Mouse (Mus musculus) myocyte (in vitro differentiated cells): Measurements from ENCODE around the gene Slc35c2.

Experiments
- CEBPB ChIP-seq: IDR thresholded peaks from 2 replicates; pipeline ENCODE4 v1.6.1; 2011; ENCODE audit warnings: mild to moderate bottlenecking, moderate library complexity; ENCODE audit not compliant: poor library complexity, insufficient read depth, severe bottlenecking
- E2F4 ChIP-seq: IDR thresholded peaks from one replicate; pipeline ENCODE4 v1.6.1; 2011; ENCODE audit warnings: mild to moderate bottlenecking, control low read depth, moderate library complexity; ENCODE audit not compliant: insufficient read depth
- MAX ChIP-seq: IDR thresholded peaks from one replicate; pipeline ENCODE4 v1.6.1; 2011; ENCODE audit warnings: low read depth, mild to moderate bottlenecking, control low read depth
- MYOD1 ChIP-seq, 3 experiments: IDR thresholded peaks; one replicate each; pipeline ENCODE4 v1.6.1; 2011; ENCODE audit warnings: control low read depth in 2 of 3, low read depth in 2 of 3, mild to moderate bottlenecking in 2 of 3, moderate library complexity in 1 of 3; ENCODE audit not compliant: insufficient read length in 2 of 3, control insufficient read depth in 1 of 3
- MYOG ChIP-seq, 3 experiments: IDR thresholded peaks; one replicate each; pipeline ENCODE4 v1.6.1; 2011; ENCODE audit warnings: control low read depth in 2 of 3, low read depth in 2 of 3, mild to moderate bottlenecking in 2 of 3; ENCODE audit not compliant: insufficient read length in 2 of 3, control insufficient read depth in 1 of 3, insufficient read depth in 1 of 3
- POLR2A ChIP-seq: IDR thresholded peaks from one replicate; pipeline ENCODE4 v1.6.1; 2011; ENCODE audit warnings: low read depth, mild to moderate bottlenecking, control low read depth, moderate library complexity; ENCODE audit not compliant: insufficient read length
- POLR2AphosphoS2 ChIP-seq: IDR thresholded peaks from one replicate; pipeline ENCODE4 v1.6.1; 2011; ENCODE audit warnings: low read depth, control low read depth; ENCODE audit not compliant: insufficient read length
- SRF ChIP-seq: IDR thresholded peaks from one replicate; pipeline ENCODE4 v1.6.1; 2011; ENCODE audit warnings: low read depth; ENCODE audit not compliant: control insufficient read depth, insufficient read length
- TCF12 ChIP-seq: IDR thresholded peaks from one replicate; pipeline ENCODE4 v1.6.1; 2011; ENCODE audit warnings: mild to moderate bottlenecking, control low read depth; ENCODE audit not compliant: poor library complexity, insufficient read depth, severe bottlenecking
- TCF3 ChIP-seq: IDR thresholded peaks from one replicate; pipeline ENCODE4 v1.6.1; 2011; ENCODE audit warnings: low read depth, control low read depth; ENCODE audit not compliant: insufficient read length

DNA sequence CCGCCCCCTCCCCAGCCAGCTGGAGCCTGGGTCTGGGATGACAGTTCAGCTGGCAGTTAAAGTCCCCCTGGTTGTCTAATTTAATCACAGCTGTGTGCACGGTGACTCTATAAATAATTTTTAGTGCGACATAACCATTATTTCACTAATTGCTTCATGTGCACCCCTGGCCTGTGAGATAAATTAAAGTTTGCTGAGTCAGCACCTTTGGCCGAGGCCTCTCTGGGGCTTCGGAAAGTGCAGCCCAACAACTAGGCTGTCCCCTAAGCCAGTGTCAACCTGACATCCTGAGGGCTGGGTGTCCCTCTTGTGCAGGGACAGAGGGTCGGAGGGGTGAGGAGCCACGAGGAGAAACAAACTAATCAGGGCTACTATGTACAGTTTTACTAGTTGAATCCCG, 27.8 kb downstream of the Slc35c2 start:
- TF ChIP-seq POLR2AphosphoS2 (no peak), POLR2A (no peak), MAX (no peak), TCF12 (no peak), TCF3 (no peak), CEBPB (no peak), SRF (no peak), MYOD1 (IDR thresholded peaks at IDR 0.05; ENCODE audit: control insufficient read depth in 1 of 3, insufficient read length in 2 of 3, low read depth in 2 of 3) (no peak), MYOG (IDR thresholded peaks at IDR 0.05; ENCODE audit: control insufficient read depth in 1 of 3, insufficient read depth in 1 of 3, insufficient read length in 2 of 3, low read depth in 2 of 3) (no peak), E2F4 (no peak)
